Mouse (Mus musculus) R1 (cell line): ENCODE data around the gene Fbxo2.
"Not testable (repeated sequence)": the region's sequence is repeated elsewhere in the genome, so short reads cannot be mapped to it uniquely, and the experiment has no call there.

ENCODE experiments used
- DNase-seq: peaks from one replicate; pipeline ENCODE4 v3.0.0-alpha.2; 2018; ENCODE audit warnings: low read depth, low spot score

Gene Fbxo2

DNA sequence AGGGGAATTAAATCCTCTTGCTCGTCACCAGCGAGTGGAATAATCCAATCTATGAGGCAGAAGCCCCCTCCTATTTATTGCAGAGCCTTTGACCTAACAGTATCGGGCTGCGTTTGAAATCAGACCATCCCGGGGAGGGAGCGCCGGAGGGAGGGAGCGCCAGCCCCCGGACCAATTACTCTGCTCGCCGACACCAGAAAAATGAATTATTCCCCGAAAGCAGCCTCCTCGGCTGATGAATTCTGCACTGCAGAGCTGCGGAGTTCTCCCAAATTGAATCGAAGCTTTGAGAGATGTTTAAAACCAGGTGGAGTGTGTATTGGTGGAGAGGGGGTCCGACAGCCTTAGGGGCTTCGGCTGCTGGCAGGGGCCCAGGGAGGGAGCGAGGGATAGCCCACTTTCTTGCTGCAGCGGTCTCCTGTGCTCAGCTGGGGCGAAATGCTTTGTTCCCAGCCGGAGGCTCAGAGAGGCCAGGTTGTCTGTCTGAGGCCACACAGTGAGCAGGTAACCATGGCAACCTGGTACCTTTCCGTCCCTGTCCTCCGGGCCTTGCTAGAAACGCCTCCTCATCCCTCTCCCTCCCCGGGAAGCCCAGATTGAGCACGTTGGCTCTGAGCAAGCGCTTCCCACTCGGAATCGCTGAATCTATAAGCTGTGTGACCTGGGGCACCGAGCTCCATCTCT, 13.5 kb downstream of the Fbxo2 start:
- peak; percentile 88 for DNase-seq

DNA sequence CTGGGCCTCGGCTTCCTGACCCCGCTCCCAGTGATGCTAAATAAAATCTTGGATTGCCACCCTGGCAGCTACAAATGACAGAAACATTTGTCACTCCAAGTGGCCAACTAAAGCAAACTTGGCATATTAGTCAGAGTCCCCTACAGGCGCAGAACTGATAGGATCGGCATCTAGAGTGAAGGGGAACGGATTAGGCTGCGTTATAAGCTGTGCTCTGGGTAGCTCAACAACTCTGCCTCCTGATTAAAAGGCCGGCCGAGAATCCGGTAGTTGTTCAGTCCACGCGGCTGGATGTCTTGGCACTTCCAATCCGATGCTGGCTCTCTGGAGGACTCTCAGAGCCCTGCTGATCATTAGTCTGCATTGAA, 14.1 kb downstream of the Fbxo2 start:
- no peak for DNase-seq

DNA sequence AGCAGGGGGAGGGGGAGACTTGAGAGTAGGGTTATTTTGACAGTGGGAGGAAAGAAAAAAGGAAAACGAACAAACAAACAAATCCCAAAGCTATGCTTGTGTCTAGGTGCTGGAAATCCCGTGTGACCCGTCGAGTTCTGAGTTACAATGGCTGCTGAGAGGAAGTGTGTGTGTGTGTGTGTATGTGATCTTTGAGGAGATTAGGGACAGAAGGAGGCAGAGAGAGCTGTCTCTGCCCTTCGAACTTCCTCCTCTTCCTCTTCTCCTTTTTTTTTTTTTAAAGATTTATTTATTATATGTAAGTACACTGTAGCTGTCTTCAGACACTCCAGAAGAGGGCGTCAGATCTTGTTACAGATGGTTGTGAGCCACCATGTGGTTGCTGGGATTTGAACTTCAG, 16.2 kb downstream of the Fbxo2 start:
- not testable (repeated sequence) for DNase-seq

DNA sequence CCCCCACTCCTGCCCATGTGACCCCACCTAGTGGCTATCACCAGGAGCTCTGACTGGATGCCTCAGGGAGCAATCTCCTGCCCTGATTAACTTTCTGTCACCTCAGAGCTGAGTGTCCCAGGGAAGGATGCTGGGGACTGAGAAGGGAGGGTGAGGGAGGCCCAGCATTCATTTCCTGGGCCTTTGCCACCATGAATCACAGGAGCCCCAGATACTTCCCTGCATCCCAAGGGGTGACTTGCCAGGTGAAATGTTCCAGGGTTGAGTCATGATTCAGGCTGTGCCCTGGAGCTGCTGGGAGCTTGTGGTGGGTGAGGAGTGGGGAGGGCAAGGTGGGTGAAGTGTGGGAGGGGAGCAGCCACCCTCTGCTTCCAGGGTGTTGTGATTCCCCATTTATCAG, 17.3 kb downstream of the Fbxo2 start:
- DNase-seq, result no peak

DNA sequence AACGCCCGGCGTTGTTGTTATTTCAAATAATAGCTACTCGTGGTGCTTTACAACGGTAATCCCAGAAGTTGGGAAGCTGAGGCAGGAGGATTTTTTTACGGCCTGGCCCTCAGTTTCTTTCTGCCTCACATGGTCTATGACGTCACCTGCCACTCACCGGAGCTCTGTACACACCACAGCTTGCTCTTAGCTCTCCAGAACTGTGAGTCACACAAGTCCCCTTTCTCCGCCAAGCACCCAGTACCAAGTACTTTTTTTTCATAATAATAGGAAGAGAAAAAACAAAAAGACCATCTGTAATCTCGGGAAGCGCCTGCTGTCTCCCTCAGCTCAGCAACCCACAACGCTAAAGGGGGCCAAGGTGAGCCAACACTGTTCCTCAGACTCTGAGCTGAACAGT, 21.1 kb downstream of the Fbxo2 start:
- no peak for DNase-seq

DNA sequence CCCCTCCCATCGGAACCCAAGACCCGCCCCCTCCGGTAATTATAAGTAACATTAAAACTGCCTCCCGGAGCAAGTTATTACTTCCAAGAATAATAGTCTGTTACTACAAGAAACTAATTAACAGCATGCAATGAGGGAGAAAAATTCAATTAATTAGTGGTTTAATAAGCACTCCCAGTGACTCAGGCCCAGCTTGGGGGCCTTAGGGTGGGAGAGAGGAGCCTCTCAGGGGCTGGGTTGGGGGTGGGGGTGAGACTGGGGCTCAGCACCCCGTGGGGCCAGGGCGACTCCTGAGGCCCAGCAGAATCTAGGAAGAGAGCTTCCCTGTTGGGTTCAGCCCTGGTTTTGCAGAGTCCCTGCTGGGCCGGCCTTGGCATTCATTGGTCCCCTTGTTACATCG, 21.9 kb downstream of the Fbxo2 start:
- DNase-seq, result no peak

DNA sequence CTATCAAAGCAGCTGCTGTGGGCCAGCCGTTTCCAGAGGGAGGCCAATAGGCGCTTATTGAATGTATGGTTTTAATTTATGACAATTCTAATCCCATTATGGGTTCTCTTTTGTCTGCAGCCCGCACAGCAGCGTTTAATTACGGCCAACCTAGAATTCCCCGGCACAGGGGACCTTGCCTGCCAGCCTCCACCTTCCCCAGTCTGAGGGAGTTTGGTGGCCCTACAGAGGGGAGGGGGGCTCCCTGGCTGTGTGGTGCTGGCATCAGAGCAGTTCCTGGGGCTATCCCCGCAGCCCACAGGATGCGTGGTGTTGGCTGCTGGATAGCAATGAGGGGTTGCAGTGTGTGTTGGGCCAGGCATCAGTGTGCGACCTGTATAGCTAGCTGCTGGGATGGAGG, 24.1 kb downstream of the Fbxo2 start:
- no peak for DNase-seq

DNA sequence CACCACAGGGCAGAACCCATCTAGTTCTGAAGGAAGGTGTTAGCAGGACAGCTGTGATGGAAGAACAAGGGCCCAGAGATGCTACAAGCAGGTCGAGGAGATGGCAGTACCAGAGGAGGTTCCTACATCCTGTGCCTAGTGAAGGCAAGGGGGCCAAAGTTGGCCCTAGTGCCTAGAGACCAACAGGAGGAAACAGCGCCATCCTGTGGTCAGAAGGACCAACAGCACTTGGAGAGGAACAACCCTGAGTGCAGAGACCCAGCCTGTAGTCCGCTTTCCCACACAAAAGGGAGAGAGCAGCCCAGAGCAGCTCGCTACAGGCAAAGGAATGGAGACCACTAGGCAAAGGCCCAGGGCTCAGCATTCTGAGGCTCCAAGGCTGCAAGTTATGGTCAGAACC, 25.4 kb downstream of the Fbxo2 start:
- peak; percentile 87 for DNase-seq

DNA sequence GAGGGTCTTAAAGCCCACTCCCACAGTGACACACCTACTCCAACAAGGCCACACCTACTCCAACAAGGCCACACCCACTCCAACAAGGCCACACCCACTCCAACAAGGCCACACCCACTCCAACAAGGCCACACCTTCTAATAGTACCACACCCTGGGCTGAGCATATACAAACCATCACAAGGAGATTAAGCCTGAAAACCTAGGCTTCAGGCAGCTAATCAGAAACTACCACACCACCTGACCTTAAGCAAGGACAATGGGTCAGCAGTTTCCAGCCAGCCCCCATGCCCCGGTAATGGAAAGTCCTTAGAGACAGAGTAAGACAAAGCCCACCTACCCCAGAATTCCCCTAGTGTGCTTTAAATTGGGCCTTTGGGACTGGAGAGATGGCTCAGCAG, 28.3 kb downstream of the Fbxo2 start:
- peak; percentile 36 for DNase-seq

DNA sequence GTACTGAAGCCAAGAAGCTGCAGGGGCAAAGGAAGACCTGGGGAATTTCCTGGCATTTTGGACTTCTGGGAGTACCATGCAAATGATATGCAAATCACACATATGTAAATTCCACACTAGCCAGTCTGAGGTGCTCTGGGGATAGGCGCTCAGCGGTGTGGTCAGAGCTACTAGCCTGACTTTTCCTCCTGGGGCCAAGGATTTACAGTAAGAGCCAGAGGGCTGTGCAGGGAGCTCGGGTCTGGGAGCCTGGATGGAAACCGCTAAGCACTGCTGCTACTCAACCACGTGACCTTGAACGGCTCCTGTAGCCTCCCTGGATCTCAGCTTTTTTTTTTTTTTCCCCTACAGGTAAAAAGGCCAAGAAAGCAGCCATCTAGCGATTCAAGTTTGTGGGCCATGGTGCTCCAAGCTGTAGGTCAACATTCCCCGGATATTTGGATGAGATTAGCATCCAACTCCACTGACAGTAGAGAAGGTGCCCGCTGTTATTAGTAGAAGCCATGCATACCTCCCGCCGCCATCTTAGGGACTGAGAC, 32.4 kb downstream of the Fbxo2 start:
- peak; percentile 92 for DNase-seq

DNA sequence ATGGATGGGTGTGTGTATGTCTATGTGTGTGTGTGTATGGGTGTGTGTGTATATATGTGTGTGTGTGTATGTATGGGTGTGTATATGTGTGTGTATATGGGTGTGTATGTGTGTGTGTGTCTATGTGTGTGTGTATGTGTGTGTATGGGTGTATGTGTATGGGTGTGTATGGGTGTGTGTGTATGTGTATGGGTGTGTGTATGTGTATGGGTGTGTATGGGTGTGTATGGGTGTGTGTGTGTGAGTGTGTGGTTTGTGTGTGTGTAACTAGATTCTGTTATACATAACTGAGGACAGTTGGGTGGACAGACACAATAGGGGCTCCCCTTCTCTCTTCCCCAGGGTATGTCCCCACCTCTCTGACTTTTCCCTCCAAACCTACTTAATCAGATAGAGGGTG, 34.0 kb downstream of the Fbxo2 start:
- DNase-seq, result no peak

DNA sequence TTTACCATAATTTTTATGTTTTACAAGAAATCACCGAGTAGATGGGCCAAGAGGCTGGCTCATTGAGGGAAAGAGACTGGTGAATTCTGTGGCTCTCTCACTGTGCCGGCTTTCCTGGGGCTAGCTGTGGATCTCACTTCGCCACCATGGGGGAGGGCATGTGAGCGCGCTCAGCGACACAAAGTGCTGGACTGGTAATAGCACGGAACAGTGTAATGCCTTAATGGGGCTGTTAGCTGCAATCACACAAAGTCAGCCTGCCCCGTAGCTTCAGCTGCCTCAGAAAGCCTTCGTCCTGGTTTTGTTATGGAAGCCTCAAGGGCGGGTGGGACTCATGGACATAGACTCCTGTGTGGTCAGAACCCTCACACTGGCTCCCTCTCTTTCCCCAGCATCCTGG, 38.3 kb downstream of the Fbxo2 start:
- no peak for DNase-seq

DNA sequence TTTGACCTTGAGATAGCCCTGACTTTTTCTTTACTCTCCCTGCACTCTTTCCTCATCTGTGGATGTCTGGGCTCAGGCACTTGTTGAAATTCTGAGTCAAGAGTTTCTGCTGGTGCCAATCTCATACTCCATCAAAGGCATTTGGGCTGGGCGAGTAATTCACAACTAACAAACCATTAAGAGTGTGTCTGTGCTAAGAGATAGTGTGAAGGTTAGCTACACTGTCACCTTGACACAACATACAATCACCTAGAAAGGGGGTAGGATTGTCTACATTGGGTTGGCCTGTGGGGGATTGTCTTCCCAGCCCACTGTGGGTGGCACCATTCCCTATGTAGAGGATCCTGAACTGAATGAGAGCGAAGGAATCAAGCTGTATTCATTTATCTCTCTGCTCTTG, 43.1 kb downstream of the Fbxo2 start:
- no peak for DNase-seq

DNA sequence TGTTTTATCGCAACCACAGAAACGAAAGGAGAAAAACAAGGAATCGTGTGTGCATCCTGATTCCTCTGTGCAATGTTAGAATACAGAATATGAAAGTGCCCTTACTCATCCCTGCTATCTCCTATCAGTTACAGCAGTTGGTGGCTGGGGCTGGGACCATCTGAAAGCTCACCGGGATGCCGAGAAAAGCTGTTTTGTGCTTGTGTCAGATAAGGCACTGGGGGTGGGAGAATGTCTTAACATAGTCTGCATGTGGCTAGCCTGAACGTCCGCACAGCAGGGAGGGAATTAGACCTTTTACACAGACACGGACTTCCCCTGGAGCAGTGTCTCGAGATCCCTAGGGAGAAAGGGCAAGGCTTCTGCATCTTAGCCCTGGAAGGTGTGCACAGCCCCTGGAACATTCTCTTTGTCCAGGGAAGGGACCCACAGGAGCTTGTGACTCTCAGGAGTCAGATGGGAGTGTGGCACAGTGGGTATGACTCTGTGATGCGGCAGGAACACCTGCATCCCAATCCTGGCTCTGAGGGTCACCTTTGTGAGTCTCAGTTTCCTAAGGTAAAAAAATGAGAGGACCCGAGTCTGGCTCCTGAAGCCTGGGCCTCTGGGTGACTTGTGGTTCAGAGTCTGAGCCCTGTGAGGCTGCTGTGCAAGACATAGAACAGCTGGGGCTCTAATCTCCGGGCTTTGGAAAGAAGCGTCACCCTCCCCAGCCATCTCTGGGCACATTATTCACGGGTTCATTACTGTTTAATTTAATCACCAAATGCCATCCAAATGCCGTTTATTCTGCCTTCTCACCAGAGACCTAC, 43.8 kb downstream of the Fbxo2 start:
- no peak for DNase-seq

DNA sequence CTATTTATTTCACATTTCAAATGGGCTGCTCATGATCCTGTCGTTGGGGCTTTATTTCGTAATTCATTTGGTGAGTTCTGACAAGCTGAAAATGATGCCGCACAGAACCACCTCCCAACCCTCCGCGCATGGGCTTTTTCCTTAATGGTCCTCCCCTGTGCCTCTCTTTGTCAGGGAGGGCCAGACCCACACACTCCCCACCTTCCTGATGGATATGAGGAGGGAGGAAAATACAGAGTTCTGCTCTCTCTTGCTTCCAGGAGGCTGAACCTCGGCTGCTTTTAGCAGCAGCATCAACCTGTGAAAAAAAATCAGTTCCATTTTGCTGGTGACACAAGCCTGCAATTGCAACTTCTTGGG, 44.4 kb downstream of the Fbxo2 start:
- no peak for DNase-seq

DNA sequence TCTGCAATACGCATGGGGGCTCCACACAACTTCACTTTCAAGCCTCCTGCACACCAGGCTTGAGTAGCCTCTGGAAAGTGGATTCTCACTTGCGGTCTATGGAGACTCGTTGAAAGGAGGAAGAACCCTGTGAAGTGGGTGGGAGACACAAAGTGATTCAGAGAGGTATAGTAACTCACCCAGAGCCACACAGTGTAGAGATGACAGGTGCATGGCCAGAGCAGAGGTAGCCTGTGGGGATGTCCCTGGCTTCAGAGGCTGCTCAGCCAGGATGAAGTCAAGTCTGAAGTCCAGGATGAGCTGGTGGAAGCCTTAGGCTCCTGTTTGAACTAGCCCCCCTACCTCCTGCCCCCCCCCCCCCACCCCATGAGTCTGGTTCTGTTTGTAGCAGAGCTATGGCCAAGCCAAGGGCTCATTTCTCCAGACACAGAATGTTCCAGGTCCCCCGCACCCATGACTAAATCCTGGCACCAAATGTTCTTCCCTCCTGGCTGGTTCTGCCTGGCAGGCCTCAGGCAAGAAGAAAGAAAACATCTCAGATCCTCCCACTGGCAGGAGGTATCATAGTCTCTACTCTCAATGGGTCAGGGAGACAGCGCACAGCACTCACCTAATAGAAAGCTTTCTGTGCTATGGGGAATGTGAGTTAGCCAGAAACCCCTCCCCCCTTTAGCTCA, 54.2 kb downstream of the Fbxo2 start:
- DNase-seq, result no peak

DNA sequence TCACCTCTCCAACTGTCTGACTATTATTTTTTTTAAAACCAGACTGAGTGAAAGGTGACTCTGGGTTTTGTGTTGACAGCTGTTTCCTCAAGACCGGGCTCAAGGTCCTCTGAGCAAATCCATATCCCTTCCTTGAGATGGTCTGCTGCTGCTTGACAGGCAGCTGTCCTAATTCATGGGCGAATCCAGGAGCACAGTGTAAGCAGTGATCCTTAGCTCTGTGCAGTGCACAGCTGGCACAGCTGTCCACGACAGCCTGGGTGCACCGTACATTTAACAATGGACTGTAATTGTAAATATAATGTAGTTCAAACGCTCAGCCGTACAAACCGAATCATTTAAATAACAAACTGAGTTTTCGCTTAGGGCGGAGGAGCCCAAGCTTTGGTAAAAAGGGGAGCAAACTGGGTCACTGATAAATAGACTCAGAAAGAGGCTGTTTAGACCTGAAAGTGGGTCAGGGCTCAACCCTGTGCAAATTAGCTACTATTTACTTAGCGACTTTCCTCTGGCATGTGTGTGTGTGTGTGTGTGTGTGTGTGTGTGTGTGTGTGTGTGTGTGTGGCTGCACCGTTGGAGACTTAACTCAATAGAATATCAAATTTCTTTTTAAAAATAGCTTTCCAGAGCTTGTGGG, 55.0 kb downstream of the Fbxo2 start:
- DNase-seq, result no peak
